Mouse (Mus musculus): ENCODE measurements around the gene Arhgef11. TPM values are rescaled to one million over a fixed set of nuclear protein-coding genes. Genes with fewer than 3 reads are reported as not detected.
A peak's percentile ranks its signal among the peaks of the same experiment; 100 is the strongest.

Arhgef11 gene
- polyA plus RNA-seq, 1 experiment from 2014 or later, result 11.0 TPM

DNA sequence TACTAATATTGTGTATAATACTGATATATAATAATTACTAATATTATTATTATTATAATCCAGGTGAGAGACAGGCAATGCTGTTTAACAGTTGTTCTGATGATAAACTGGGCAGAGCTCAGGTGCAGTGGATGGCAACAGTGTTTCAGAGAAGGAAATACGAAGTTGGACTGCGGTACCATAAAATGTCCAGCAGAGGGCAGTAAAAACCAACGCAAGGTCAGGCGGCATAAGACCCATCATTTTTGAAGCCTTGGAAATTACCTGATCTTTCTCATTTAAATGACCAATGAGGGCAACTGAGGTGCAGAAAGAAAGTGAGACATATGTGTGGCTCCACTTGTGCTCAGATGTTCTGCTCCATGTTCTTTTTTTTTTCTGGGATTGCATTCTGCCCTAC, 152.9 kb downstream of the Arhgef11 start:
- no peaks in the 10 kb centered on the region for H3K9me3 ChIP-seq (replicated peaks; ENCODE audit: low read length)
- peak; percentile 96 for TF ChIP-seq CTCF (IDR thresholded peaks at IDR 0.05; ENCODE audit: low read depth)
- no peak overlapping the region for H3K27ac ChIP-seq
- no peak overlapping the region for H3K4me3 ChIP-seq (replicated peaks; ENCODE audit: low read depth, low read length)
- H3K4me1 ChIP-seq (replicated peaks; ENCODE audit: insufficient read depth, low read length), result peaks cover 29% of the 10 kb centered on the region
- no peaks in the 10 kb centered on the region for H3K36me3 ChIP-seq (ENCODE audit: insufficient read depth, low read length)
- WGBS, result 2% methylated on average over 4 of the region's 4 CpGs
- no peaks in the 10 kb centered on the region for H3K27me3 ChIP-seq (ENCODE audit: insufficient read depth, low read length)
- DNase-seq (ENCODE audit: low spot score) (peak; percentile 85), ATAC-seq (replicated peaks; ENCODE audit: low FRiP score, low read depth) (no peak)
- H3K9ac ChIP-seq (ENCODE audit: low read depth, low read length), result no peak overlapping the region
- no peak overlapping the region for H3K4me2 ChIP-seq (ENCODE audit: low read length)

DNA sequence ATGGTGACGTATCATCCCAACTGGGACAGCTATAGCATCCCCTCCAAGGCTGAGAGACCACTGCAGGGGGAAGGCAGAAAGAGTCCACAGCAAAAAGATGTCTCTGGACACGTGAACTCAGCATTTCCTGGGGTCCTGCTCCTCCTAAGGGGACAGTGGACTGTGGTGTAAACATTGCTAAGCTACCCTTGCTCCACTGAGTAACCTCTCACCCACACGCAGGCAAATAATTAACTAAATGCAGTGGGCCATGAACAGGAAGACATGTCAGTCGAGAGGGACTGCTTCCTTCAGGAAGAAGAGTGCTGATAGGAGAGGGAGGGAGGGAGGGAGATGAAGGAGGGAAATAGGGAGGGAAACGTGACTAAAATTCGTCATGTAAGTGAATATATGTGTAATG, 153.7 kb downstream of the Arhgef11 start:
- Histone ChIP-seq H3K27me3 (ENCODE audit: insufficient read depth, low read length) (no peaks in the 10 kb centered on the region), H3K4me1 (replicated peaks; ENCODE audit: insufficient read depth, low read length) (peaks cover 24% of the 10 kb centered on the region), H3K4me2 (ENCODE audit: low read length) (no peak overlapping the region), H3K27ac (no peak overlapping the region), H3K4me3 (replicated peaks; ENCODE audit: low read depth, low read length) (no peak overlapping the region), H3K9me3 (replicated peaks; ENCODE audit: low read length) (no peaks in the 10 kb centered on the region), H3K9ac (ENCODE audit: low read depth, low read length) (no peak overlapping the region), H3K36me3 (ENCODE audit: insufficient read depth, low read length) (no peaks in the 10 kb centered on the region)
- 24% methylated on average over 6 of the region's 6 CpGs for WGBS
- ATAC-seq (replicated peaks; ENCODE audit: low FRiP score, low read depth), result peak; percentile 50; the same call in 1 of the 2 replicates
- peak; percentile 46 for DNase-seq (ENCODE audit: low spot score)
- TF ChIP-seq CTCF (IDR thresholded peaks at IDR 0.05; ENCODE audit: low read depth), result no peak

DNA sequence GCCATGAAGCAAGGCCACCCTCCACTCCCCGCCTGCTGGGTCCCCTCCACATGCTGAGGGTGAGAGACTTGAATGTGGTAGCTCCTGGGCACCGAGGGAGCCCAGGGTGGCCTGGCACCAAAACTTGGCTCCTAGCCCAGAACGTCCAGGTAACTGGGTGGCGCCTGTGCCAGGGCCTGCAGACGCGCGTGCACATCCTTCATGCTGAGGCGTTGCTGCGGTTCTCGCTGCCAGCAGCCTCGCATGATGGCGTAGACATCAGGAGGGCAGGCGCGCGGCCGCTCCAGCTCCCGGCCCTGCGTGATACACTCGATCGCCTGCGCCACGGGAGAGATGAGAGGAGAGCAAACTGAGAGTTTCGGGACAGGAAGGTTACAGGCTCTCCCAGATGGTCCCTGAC, 160.9 kb downstream of the Arhgef11 start:
- Histone ChIP-seq H3K27ac (no peak overlapping the region), H3K27me3 (ENCODE audit: insufficient read depth, low read length) (no peaks in the 10 kb centered on the region; the same call in 1 of the 2 replicates), H3K4me3 (replicated peaks; ENCODE audit: low read depth, low read length) (no peak overlapping the region), H3K4me2 (ENCODE audit: low read length) (0 out of 2 replicates have a peak overlapping the region, but pooled peaks have one; percentile 2), H3K36me3 (ENCODE audit: insufficient read depth, low read length) (no peaks in the 10 kb centered on the region), H3K9ac (ENCODE audit: low read depth, low read length) (0 out of 2 replicates have a peak overlapping the region, but pooled peaks have one; percentile 23), H3K9me3 (replicated peaks; ENCODE audit: low read length) (no peaks in the 10 kb centered on the region), H3K4me1 (replicated peaks; ENCODE audit: insufficient read depth, low read length) (0 out of 2 replicates have a peak, but pooled peaks cover 4% of the 10 kb centered on the region)
- no peak for DNase-seq (ENCODE audit: low spot score)
- WGBS, result 49% methylated on average over 23 of the region's 23 CpGs
- no peak for TF ChIP-seq CTCF (IDR thresholded peaks at IDR 0.05; ENCODE audit: low read depth)
- ATAC-seq (replicated peaks; ENCODE audit: low FRiP score, low read depth), result no peak

DNA sequence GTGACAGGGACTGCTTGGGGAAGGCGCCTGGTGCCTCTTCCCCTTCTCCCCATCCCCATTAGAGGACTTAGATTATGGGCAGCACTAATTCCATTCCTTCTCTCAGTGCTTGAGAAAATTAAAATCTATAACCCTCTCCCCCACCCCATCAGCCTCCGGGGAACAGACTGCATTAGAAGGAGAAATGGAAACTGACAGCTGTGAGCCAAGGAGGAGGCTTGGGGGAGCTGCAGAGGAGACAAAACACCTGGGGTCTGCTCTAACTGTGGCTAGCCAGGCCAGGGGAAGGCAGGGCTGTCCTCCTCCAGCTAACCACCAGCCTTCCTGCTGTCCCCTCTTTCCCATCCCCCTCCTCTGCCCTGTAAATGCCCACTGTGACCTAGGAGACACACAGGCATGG, 161.7 kb downstream of the Arhgef11 start:
- Histone ChIP-seq H3K4me3 (replicated peaks; ENCODE audit: low read depth, low read length) (no peak overlapping the region), H3K36me3 (ENCODE audit: insufficient read depth, low read length) (no peaks in the 10 kb centered on the region), H3K9ac (ENCODE audit: low read depth, low read length) (no peak overlapping the region), H3K4me2 (ENCODE audit: low read length) (no peak overlapping the region), H3K4me1 (replicated peaks; ENCODE audit: insufficient read depth, low read length) (0 out of 2 replicates have a peak, but pooled peaks cover 4% of the 10 kb centered on the region), H3K9me3 (replicated peaks; ENCODE audit: low read length) (no peaks in the 10 kb centered on the region), H3K27me3 (ENCODE audit: insufficient read depth, low read length) (no peaks in the 10 kb centered on the region; the same call in 1 of the 2 replicates), H3K27ac (no peak overlapping the region)
- no peak for ATAC-seq (replicated peaks; ENCODE audit: low FRiP score, low read depth)
- no peak for TF ChIP-seq CTCF (IDR thresholded peaks at IDR 0.05; ENCODE audit: low read depth)
- WGBS, result 34% methylated on average over 2 of the region's 2 CpGs
- peak; percentile 10 for DNase-seq (ENCODE audit: low spot score)

DNA sequence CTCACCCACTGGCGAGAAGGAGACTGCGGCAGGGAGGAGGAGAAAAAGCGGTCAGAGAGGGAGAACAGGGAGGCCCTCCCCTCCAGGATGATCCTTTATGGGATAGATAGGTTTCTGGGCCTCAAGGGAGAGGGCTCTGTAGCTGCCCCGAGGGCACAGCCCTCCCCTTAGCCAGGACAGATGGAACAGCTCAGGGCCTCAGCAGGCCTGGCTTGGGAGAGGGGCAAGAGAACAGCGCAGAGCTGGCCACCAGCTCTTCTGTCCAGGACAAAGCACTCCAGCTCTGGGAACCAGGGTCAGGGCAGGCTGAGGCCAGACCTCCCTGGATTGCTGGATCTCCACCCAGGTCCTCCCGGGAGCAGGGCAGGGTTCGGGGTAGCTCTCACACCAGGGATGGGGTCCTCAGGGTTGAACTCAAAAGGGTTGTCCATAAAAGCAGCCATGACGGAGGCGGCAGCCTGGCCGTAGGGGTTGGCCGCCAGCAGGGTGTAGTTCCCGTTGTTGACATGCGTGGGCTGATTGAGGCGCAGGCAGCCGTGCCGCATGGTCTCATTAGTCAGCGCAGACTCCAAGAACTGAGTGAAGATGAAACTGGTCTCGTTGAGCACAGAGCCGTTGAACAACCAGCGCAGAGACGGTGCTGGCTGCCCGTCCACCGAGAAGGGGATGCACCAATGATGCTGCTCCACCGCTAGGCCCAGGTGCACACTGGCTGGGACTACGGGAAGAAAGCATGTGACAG, 166.1 kb downstream of the Arhgef11 start:
- Histone ChIP-seq H3K27me3 (ENCODE audit: insufficient read depth, low read length) (no peaks in the 10 kb centered on the region; the same call in 1 of the 2 replicates), H3K36me3 (ENCODE audit: insufficient read depth, low read length) (no peaks in the 10 kb centered on the region), H3K9me3 (replicated peaks; ENCODE audit: low read length) (no peaks in the 10 kb centered on the region), H3K4me1 (replicated peaks; ENCODE audit: insufficient read depth, low read length) (0 out of 2 replicates have a peak, but pooled peaks cover 7% of the 10 kb centered on the region), H3K4me3 (replicated peaks; ENCODE audit: low read depth, low read length) (no peak overlapping the region), H3K27ac (peak overlapping the region; percentile 60), H3K9ac (ENCODE audit: low read depth, low read length) (no peak overlapping the region), H3K4me2 (ENCODE audit: low read length) (no peak overlapping the region)
- peak; percentile 48; the same call in 1 of the 2 replicates for ATAC-seq (replicated peaks; ENCODE audit: low FRiP score, low read depth)
- peak; percentile 27 for DNase-seq (ENCODE audit: low spot score)
- WGBS, result 71% methylated on average over 25 of the region's 25 CpGs
- TF ChIP-seq CTCF (IDR thresholded peaks at IDR 0.05; ENCODE audit: low read depth), result no peak

DNA sequence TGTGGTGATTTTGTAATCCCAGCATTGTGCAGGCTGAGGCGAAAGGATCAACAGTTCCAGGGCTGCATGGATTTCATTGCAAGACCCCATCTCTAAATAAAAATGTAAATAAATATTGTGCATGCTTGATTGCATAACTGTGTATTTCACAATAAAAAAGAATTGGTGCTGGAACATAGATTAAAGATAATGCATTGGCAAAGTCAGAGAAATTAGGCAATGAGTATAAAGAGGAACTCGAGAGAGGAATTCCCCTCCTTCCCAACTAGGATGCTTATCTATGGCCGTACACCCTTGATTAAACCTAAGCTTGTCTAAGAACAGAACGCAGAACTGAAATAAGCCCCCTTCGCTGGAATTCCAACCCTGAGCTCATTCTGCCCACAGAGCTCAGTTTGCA, 167.8 kb downstream of the Arhgef11 start:
- no peaks in the 10 kb centered on the region for H3K9me3 ChIP-seq (replicated peaks; ENCODE audit: low read length)
- H3K4me3 ChIP-seq (replicated peaks; ENCODE audit: low read depth, low read length), result no peak overlapping the region
- ATAC-seq (replicated peaks; ENCODE audit: low FRiP score, low read depth), result no peak
- no peak for DNase-seq (ENCODE audit: low spot score)
- no peak overlapping the region for H3K27ac ChIP-seq
- no peak overlapping the region for H3K4me2 ChIP-seq (ENCODE audit: low read length)
- WGBS, result 71% methylated on average over 5 of the region's 5 CpGs
- H3K4me1 ChIP-seq (replicated peaks; ENCODE audit: insufficient read depth, low read length), result peaks cover 7% of the 10 kb centered on the region; the same call in 1 of the 2 replicates
- no peaks in the 10 kb centered on the region for H3K27me3 ChIP-seq (ENCODE audit: insufficient read depth, low read length)
- H3K36me3 ChIP-seq (ENCODE audit: insufficient read depth, low read length), result no peaks in the 10 kb centered on the region
- H3K9ac ChIP-seq (ENCODE audit: low read depth, low read length), result no peak overlapping the region
- TF ChIP-seq CTCF (IDR thresholded peaks at IDR 0.05; ENCODE audit: low read depth), result no peak

All from kidney, postnatal 0 days (tissue).